Mouse (Mus musculus): ENCODE data around the gene Mob3b.

Gene Mob3b

DNA sequence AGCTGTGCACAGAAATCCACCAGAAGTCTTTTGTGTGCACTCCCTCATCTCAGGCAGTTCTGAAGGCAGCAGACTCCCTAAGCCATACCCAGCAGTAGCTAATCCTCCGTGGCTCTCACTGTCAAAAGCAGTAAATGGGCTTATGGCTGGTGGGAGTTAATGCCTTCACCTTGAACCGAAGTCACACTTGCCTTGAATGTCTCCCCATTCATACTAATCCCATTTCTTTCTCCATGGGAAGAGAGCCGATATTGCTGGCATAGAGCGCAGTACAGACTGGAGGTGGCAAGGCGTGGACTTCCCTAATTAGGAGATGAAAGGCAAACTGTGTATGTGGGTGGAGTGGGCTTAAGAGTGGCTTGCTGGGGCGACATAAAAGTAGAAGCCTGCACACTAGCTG is 41.4 kb downstream of the Mob3b start:
- in situ Hi-C loops (cut with MboI): no loop called here

- in situ Hi-C loops (cut with MboI): no loop called here
Observed at GRCm38 (mm10) chr4:35114950-35115349, 42.3 kb downstream of the Mob3b start.

DNA sequence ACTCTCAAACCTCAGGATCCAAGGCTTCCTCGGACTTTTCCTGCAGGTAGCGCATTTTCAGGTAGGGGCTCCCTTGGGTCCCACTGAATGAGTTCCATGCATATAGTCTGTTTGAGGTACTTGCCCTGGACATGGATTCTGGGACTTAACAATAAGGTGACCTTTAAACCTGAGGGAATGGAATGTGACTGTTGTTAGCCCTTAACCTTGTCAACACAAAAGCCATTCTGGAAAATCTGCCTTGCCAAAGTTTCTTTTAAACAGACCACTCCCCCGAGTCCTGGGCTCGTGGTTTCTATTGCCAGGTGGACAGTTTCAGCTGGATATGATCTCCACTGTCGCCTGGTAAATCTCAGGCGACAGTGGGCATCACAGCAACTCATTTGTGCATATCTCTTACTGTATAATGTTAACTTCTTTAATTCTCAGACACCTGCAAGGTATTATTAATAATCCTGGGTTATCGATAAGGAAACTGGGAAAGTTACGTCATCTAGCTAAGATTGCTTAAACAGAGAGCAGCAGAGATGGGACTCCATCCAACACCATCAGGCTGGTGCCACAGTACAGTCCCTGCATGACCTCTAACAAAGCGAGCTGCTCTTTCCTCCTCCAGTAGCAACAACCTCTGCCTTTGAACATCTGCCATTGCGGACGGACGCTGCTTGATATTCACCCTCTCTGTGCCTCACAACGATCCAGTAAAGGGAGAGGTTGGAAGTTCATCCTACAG is 43.6 kb downstream of the Mob3b start:
- in situ Hi-C loops (cut with MboI): no loop called here

- in situ Hi-C loops (cut with MboI): no loop called here
Observed at GRCm38 (mm10) chr4:35112452-35112851, 44.8 kb downstream of the Mob3b start.

DNA sequence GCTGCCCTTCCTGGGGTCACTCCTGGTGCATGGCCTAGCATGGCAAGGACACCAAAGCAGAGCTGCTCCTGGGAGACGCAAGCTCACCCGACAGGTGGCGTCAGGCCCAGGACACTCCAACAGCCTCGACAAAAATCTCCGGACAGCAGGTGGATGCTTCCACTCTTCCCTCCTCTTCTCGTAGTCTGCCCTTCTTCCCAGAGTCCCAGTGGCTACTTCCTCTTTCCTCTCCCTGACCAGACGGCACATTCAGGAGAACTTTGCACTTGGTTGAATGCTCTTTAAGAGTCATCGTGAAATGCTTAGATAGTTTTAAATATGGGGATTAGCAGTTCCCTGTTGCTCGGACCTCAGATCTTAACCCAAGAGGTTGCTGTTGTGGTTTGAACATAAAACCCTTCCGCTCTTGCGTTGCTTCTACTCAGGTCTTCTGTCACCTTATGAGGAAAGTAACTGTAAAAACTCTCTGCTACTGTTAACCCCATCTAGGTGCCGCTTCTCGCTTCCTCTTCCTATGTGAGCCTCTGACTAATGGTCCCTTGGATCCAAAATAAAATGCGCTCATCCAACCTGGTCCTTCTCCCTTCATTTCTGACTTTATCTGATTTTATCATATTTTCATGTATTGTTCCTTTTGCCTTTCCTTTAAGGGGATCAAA is 52.0 kb downstream of the Mob3b start:
- in situ Hi-C loops (cut with MboI): no loop called here

- in situ Hi-C loops (cut with MboI): no loop called here
Observed at GRCm38 (mm10) chr4:35101201-35101600, 56.1 kb downstream of the Mob3b start.

- in situ Hi-C loops (cut with MboI): no loop called here
Observed at GRCm38 (mm10) chr4:35099865-35100780, 57.2 kb downstream of the Mob3b start.

GRCm38 (mm10) chr4:35099210-35099864 is 57.9 kb downstream of the Mob3b start:
- in situ Hi-C loops (cut with MboI): no loop called here

- in situ Hi-C loops (cut with MboI): no loop called here
Observed at GRCm38 (mm10) chr4:35098552-35098951, 58.7 kb downstream of the Mob3b start.

- in situ Hi-C loops (cut with MboI): no loop called here
Observed at GRCm38 (mm10) chr4:35096226-35097175, 60.8 kb downstream of the Mob3b start.

DNA sequence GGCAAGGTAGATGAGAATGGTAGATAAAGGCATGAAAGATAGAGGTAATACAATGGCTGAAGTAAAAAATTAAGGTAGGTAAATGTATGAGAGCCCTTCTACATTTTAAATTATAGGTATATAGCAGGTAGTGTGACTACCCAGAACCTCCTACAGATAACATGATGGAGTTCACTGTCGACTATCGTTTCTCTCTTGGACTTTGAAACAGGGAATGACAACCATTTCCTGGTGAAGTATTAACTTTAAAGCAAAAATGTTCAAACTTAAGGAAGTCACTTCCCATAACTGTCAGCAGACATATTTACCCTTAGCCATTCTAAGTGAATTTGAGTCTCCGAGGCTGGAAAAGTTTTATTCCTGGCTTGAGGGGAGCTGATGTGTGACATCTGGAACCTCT is 64.8 kb downstream of the Mob3b start:
- in situ Hi-C loops (cut with MboI): no loop called here

- in situ Hi-C loops (cut with MboI): no loop called here
Observed at GRCm38 (mm10) chr4:35091157-35091784, 66.0 kb downstream of the Mob3b start.

- in situ Hi-C loops (cut with MboI): no loop called here
Observed at GRCm38 (mm10) chr4:35089321-35090316, 67.7 kb downstream of the Mob3b start.

GRCm38 (mm10) chr4:35086067-35086700 is 71.1 kb downstream of the Mob3b start:
- in situ Hi-C loops (cut with MboI): no loop called here

- in situ Hi-C loops (cut with MboI): no loop called here
Observed at GRCm38 (mm10) chr4:35084060-35084459, 73.2 kb downstream of the Mob3b start.

- in situ Hi-C loops (cut with MboI): no loop called here
Observed at GRCm38 (mm10) chr4:35082476-35083114, 74.7 kb downstream of the Mob3b start.

GRCm38 (mm10) chr4:35080285-35080684 is 77.0 kb downstream of the Mob3b start:
- in situ Hi-C loops (cut with MboI): no loop called here

DNA sequence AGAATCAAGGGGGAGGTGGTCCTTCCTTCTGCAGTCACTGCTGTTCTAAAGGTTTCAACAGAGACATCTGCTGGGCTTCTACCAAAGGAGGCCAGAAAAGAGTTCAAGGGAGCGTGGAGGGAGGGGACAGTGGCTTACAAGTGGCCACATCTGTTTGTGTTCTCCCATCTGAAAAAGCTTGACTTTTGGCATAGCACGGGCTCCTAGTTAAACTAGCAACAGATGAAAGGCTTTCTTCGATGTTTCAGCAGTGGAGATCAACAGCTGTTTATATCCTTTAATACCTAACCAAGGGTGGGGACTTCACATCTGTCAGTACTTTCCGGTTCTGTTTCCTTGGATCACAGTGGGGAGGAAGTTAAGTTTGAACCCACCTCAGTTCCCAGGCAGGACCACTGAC is 88.5 kb downstream of the Mob3b start:
- in situ Hi-C loops (cut with MboI): no loop called here
